Mouse (Mus musculus) neural tube, embryonic 11.5 days (tissue): Measurements from ENCODE around the gene Gpr3. TPM values are rescaled to one million over a fixed set of nuclear protein-coding genes. Genes with fewer than 3 reads are reported as not detected.

Source experiments
- ATAC-seq: fragments of 200-750 bp; cut with Nextera tagmentation; 2 replicates; pipeline ENCODE4 v1.8.0; 2017; ENCODE audit warnings: moderate number of reproducible peaks, mild to moderate bottlenecking, moderate TSS enrichment, moderate library complexity; ENCODE audit not compliant: insufficient read depth, low FRiP score, low TSS enrichment
- DNase-seq: peaks from one replicate; pipeline ENCODE4 v3.0.0-alpha.2; 2015; ENCODE audit warnings: low spot score
- H3K27ac ChIP-seq: fragments of 300-500 bp; sonication (generic); 2 replicates; pipeline ENCODE4 v1.5.1; 2014; ENCODE audit warnings: low read depth, mild to moderate bottlenecking, low read length
- H3K27me3 ChIP-seq: fragments of 300-500 bp; sonication (generic); 2 replicates; pipeline ENCODE4 v1.6.1; 2014; ENCODE audit warnings: mild to moderate bottlenecking, low read length, mixed read lengths; ENCODE audit not compliant: control insufficient read depth, insufficient read depth
- H3K36me3 ChIP-seq: fragments of 300-500 bp; sonication (generic); 2 replicates; pipeline ENCODE4 v1.6.1; 2014; ENCODE audit warnings: mild to moderate bottlenecking, low read length, moderate library complexity, mixed read lengths; ENCODE audit not compliant: control insufficient read depth, insufficient read depth
- H3K4me1 ChIP-seq: fragments of 300-500 bp; sonication (generic); 2 replicates; pipeline ENCODE4 v1.6.1; 2014; ENCODE audit warnings: low read length, mixed read lengths; ENCODE audit not compliant: control insufficient read depth, insufficient read depth
- H3K4me2 ChIP-seq: fragments of 300-500 bp; sonication (generic); 2 replicates; pipeline ENCODE4 v1.6.1; 2014; ENCODE audit warnings: low read depth, mild to moderate bottlenecking, moderate library complexity
- H3K4me3 ChIP-seq: fragments of 300-500 bp; sonication (generic); 2 replicates; pipeline ENCODE4 v1.5.1; 2014; ENCODE audit warnings: low read depth, low read length
- H3K9ac ChIP-seq: fragments of 300-500 bp; sonication (generic); 2 replicates; pipeline ENCODE4 v1.6.1; 2014; ENCODE audit warnings: mild to moderate bottlenecking, low read length
- H3K9me3 ChIP-seq: fragments of 300-500 bp; sonication (generic); 2 replicates; pipeline ENCODE4 v1.6.1; 2016; ENCODE audit warnings: low read length; ENCODE audit not compliant: control insufficient read depth
- WGBS: fragments of 180-500 bp; shearing (Covaris S2); extraction: QIAGEN DNeasy Blood & Tissue Kit; methylation state at CpG from one replicate; pipeline ENCODE4 v1.1.7; 2014; 5-methylcytosine and 5-hydroxymethylcytosine counted together
- polyA plus RNA-seq: library from polyadenylated mRNA; unstranded; fragments of >200 nt; fragmentation: Nextera tagmentation; extraction: Ambion mirVana; gene quantifications from 2 replicates; pipeline ENCODE4 v1.2.1, GENCODE M21; 2014

The Gpr3 gene
- 0.45 and 0.49 TPM in 2 replicates for polyA plus RNA-seq

GRCm38 (mm10) chr4:133211751-133212561 is at the start of gene Gpr3, which contains the start of gene Cd164l2:
Gpr3 (minus strand) TSS chr4:133212536.
Cd164l2 (plus strand) TSS chr4:133212131.
- WGBS: 2% methylated on average over 52 of the region's 52 CpGs
- ATAC-seq: peak; percentile 73; the same call in 1 of the 2 replicates
- no peaks in the 10 kb centered on the region for H3K9me3 ChIP-seq
- peak within 1 kb of the TSS; percentile 75 for H3K4me3 ChIP-seq
- H3K27me3 ChIP-seq: peaks cover 25% of the 10 kb centered on the region
- H3K36me3 ChIP-seq: no peaks in the 10 kb centered on the region
- peak within 1 kb of the TSS; percentile 39 for H3K9ac ChIP-seq
- DNase-seq: no peak
- peak within 1 kb of the TSS; percentile 99 for H3K4me2 ChIP-seq
- no peak within 1 kb of the TSS for H3K27ac ChIP-seq
- H3K4me1 ChIP-seq: peaks cover 11% of the 10 kb centered on the region

DNA sequence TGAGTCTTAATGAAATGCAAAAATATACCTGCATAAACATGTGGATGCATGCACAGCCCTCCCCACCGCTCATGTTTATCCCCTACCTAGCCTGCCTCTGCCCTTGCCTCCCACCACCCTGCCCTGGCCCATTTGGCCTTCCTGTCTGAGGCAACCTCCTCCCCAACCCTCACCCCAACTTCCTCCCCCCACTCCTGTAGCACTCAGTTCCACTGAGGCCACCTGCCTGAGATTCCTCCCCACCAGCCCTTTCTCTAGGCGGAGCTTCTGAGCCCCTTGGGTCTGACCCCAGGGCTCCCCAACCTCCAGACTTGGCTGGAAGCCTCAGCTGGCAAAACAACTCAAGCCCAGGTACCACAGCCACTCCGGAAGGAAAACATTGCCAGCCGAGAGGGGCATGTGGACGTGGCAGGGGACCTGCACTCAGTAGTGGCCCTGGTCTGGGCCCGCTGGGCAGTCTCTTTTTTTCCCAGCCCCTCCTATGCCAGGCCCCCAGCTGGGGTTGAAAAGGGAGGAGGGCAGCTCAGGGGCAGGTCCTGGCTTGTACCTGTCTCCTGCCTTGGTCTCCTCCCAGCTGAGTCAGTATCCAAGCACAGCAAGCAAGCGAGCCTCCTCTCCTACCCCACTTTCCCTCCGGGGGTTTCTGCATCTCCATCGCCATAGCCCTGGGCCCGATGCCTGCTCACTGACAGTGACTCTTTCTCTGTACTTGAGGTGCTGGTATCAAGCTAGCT is 49.5 kb upstream of the Gpr3 start:
- no peak overlapping the region for H3K9ac ChIP-seq
- 46% methylated on average over 10 of the region's 10 CpGs for WGBS
- H3K4me1 ChIP-seq: no peaks in the 10 kb centered on the region
- no peak overlapping the region for H3K4me3 ChIP-seq
- H3K27ac ChIP-seq: no peak overlapping the region
- H3K9me3 ChIP-seq: no peaks in the 10 kb centered on the region
- ATAC-seq: no peak
- 0 out of 2 replicates have a peak, but pooled peaks cover 5% of the 10 kb centered on the region for H3K27me3 ChIP-seq
- no peak overlapping the region for H3K4me2 ChIP-seq
- H3K36me3 ChIP-seq: peaks cover 23% of the 10 kb centered on the region
- DNase-seq: no peak

GRCm38 (mm10) chr4:133257798-133258408 is 45.6 kb upstream of the Gpr3 start:
- Histone ChIP-seq H3K4me2 (no peak overlapping the region), H3K4me1 (no peaks in the 10 kb centered on the region), H3K9me3 (no peaks in the 10 kb centered on the region), H3K4me3 (no peak overlapping the region), H3K27me3 (peaks cover 16% of the 10 kb centered on the region; the same call in 1 of the 2 replicates), H3K27ac (no peak overlapping the region), H3K36me3 (no peaks in the 10 kb centered on the region), H3K9ac (no peak overlapping the region)
- WGBS: 80% methylated on average over 12 of the region's 12 CpGs
- DNase-seq (no peak), ATAC-seq (no peak)

DNA sequence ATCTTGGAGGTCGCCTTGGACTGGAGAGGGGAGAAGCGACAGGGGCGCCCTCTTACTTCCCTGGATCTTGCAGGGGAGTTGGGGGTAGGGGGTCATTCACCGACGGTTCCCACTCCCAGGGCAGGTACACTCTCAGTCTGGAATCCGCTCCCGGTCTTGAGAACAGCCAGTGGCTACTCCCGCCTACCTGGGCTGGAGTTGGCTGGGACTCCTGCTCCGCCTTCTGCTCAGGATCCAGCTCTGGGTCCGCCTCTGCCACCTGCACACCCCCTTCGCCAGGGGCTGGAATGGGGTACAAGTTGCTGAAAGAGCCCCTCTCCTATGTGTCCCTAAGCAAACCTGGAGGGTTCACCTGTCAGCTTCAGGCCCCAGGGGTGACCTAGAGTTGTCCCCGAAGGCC is 44.9 kb upstream of the Gpr3 start:
- DNase-seq: no peak
- H3K27me3 ChIP-seq: peaks cover 16% of the 10 kb centered on the region; the same call in 1 of the 2 replicates
- H3K9ac ChIP-seq: no peak overlapping the region
- no peaks in the 10 kb centered on the region for H3K9me3 ChIP-seq
- H3K4me2 ChIP-seq: no peak overlapping the region
- 45% methylated on average over 11 of the region's 12 CpGs for WGBS
- ATAC-seq: no peak
- no peak overlapping the region for H3K27ac ChIP-seq
- H3K4me1 ChIP-seq: no peaks in the 10 kb centered on the region
- H3K4me3 ChIP-seq: no peak overlapping the region
- H3K36me3 ChIP-seq: no peaks in the 10 kb centered on the region

DNA sequence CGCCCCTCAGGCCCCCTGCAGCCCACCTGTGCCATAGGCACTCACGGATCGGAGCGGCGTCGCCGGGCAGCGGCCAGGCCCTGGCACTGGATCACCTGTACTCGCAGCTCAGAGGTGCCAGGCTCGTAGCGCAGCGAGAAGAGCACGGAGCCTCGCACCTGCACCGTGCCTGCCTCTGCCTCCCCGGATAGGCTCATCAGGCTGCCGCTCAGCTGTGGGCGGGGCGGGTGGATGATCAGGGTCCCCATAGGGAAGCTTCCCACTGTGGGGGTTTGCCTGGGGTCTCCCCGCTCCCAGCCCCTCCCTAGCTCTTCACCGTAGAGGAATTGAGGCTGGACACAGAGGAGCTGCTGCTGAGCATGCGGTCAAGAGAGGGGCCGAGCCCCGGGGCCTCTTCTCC is 44.5 kb upstream of the Gpr3 start:
- no peak for DNase-seq
- ATAC-seq: no peak
- Histone ChIP-seq H3K4me3 (no peak overlapping the region), H3K27ac (no peak overlapping the region), H3K36me3 (no peaks in the 10 kb centered on the region), H3K4me2 (no peak overlapping the region), H3K4me1 (no peaks in the 10 kb centered on the region), H3K27me3 (peaks cover 19% of the 10 kb centered on the region), H3K9me3 (no peaks in the 10 kb centered on the region), H3K9ac (no peak overlapping the region)
- WGBS: 19% methylated on average over 24 of the region's 24 CpGs

DNA sequence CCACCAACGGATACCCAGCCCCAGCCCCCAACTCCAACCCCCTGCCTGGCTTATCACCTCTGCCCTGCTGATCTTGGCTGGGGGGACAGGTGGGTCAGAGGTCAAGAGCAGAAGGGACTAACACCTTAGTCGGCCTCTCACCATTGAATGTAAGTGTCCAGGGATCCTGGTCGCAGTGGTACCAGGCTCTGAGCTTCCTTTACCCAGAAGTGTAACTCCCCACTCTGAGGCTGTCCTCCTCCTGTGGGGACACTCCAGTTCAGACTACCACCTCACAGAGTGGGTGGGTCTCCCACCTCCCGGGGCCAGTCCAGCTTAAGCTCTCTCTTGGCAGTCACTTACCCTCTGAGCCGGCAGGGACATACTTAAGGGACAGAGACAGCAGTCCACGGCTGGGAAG is 43.1 kb upstream of the Gpr3 start:
- DNase-seq: no peak

GRCm38 (mm10) chr4:133253412-133253811 is 41.1 kb upstream of the Gpr3 start:
- no peak overlapping the region for H3K9ac ChIP-seq
- H3K36me3 ChIP-seq: no peaks in the 10 kb centered on the region
- no peaks in the 10 kb centered on the region for H3K9me3 ChIP-seq
- H3K4me3 ChIP-seq: no peak overlapping the region
- DNase-seq (no peak), ATAC-seq (no peak)
- H3K27ac ChIP-seq: no peak overlapping the region
- WGBS: 43% methylated on average over 12 of the region's 12 CpGs
- no peak overlapping the region for H3K4me2 ChIP-seq
- no peaks in the 10 kb centered on the region for H3K4me1 ChIP-seq
- H3K27me3 ChIP-seq: peaks cover 30% of the 10 kb centered on the region

More for the DNA sequence above, 43.1 kb upstream of the Gpr3 start:
- Histone ChIP-seq H3K36me3 (no peaks in the 10 kb centered on the region), H3K4me3 (no peak overlapping the region), H3K4me2 (no peak overlapping the region), H3K9me3 (no peaks in the 10 kb centered on the region), H3K9ac (no peak overlapping the region), H3K4me1 (no peaks in the 10 kb centered on the region), H3K27me3 (peaks cover 27% of the 10 kb centered on the region), H3K27ac (no peak overlapping the region)
- WGBS: 63% methylated on average over 6 of the region's 6 CpGs
- no peak for ATAC-seq

DNA sequence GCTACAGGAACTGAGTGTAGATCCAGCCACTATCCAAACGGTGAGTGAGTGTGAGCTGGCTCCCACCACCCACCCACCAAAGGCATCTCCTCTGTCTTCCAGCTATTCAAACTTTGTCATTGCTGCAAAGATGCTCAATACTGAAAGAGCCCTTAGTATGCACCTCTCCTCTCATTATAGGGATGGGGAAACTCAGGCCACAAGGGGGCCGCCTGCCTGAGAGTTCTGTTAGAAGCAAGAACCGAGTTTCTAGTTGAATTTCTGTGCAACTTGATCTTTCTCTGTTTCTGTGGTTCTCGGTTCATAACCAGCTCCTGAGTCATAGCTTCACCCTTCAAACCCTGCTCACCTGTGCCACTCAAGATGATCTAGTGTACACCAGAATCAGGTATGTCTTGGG is 39.8 kb upstream of the Gpr3 start:
- H3K27ac ChIP-seq: no peak overlapping the region
- H3K9ac ChIP-seq: no peak overlapping the region
- H3K4me1 ChIP-seq: no peaks in the 10 kb centered on the region
- no peak overlapping the region for H3K4me2 ChIP-seq
- no peaks in the 10 kb centered on the region for H3K9me3 ChIP-seq
- ATAC-seq (no peak), DNase-seq (no peak)
- peaks cover 32% of the 10 kb centered on the region for H3K27me3 ChIP-seq
- no peak overlapping the region for H3K4me3 ChIP-seq
- no peaks in the 10 kb centered on the region for H3K36me3 ChIP-seq
- WGBS: 47% methylated on average over 4 of the region's 4 CpGs
